Mouse (Mus musculus): Measurements from ENCODE around the gene Plin4. TPM values are rescaled to one million over a fixed set of nuclear protein-coding genes. Genes with fewer than 3 reads are reported as not detected.
A peak's percentile ranks its signal among the peaks of the same experiment; 100 is the strongest.
"Not testable (repeated sequence)": the region's sequence is repeated elsewhere in the genome, so short reads cannot be mapped to it uniquely, and the experiment has no call there.

Plin4 gene
- polyA plus RNA-seq, 1 experiment from 2014 or later: 0.57 TPM

GRCm38 (mm10) chr17:56074827-56075208 lies 34.8 kb downstream of the Plin4 start, which contains the start of gene Ubxn6:
TSS of gene Ubxn6 (minus strand) at chr17:56075028.
- H3K4me3 ChIP-seq: peak within 1 kb of the TSS; percentile 82
- peaks cover 18% of the 10 kb centered on the region for H3K4me1 ChIP-seq (replicated peaks)
- H3K9me3 ChIP-seq (replicated peaks): no peaks in the 10 kb centered on the region
- H3K4me2 ChIP-seq: peak within 1 kb of the TSS; percentile 70
- H3K9ac ChIP-seq: peak within 1 kb of the TSS; percentile 81
- peak within 1 kb of the TSS; percentile 97 for H3K27ac ChIP-seq
- no peaks in the 10 kb centered on the region for H3K27me3 ChIP-seq
- under 1% methylated on average over 35 of the region's 35 CpGs for WGBS
- H3K36me3 ChIP-seq: peaks cover 33% of the 10 kb centered on the region
- peak; percentile 14 for ATAC-seq (replicated peaks; ENCODE audit: insufficient number of reproducible peaks, insufficient read depth, low FRiP score, low read depth)

- peak overlapping the region; percentile 82 for H3K4me3 ChIP-seq
- WGBS: 8% methylated on average over 22 of the region's 22 CpGs
- peak overlapping the region; percentile 97 for H3K27ac ChIP-seq
- H3K9me3 ChIP-seq (replicated peaks): no peaks in the 10 kb centered on the region
- H3K4me2 ChIP-seq: peak overlapping the region; percentile 70
- peaks cover 18% of the 10 kb centered on the region for H3K4me1 ChIP-seq (replicated peaks)
- H3K36me3 ChIP-seq: peaks cover 39% of the 10 kb centered on the region
- H3K27me3 ChIP-seq: no peaks in the 10 kb centered on the region
- ATAC-seq (replicated peaks; ENCODE audit: insufficient number of reproducible peaks, insufficient read depth, low FRiP score, low read depth): peak; percentile 23
- peak overlapping the region; percentile 81 for H3K9ac ChIP-seq
Observed at GRCm38 (mm10) chr17:56074097-56074826, 35.3 kb downstream of the Plin4 start.

- Histone ChIP-seq H3K9me3 (replicated peaks) (no peaks in the 10 kb centered on the region), H3K4me2 (no peak overlapping the region), H3K9ac (no peak overlapping the region), H3K36me3 (peaks cover 59% of the 10 kb centered on the region), H3K27me3 (no peaks in the 10 kb centered on the region), H3K27ac (no peak overlapping the region), H3K4me3 (no peak overlapping the region), H3K4me1 (replicated peaks) (peaks cover 15% of the 10 kb centered on the region)
- ATAC-seq (replicated peaks; ENCODE audit: insufficient number of reproducible peaks, insufficient read depth, low FRiP score, low read depth): no peak
- WGBS: 84% methylated on average over 5 of the region's 5 CpGs
Observed at GRCm38 (mm10) chr17:56072243-56072642, 37.4 kb downstream of the Plin4 start.

- Histone ChIP-seq H3K4me1 (replicated peaks) (peaks cover 15% of the 10 kb centered on the region), H3K36me3 (peaks cover 70% of the 10 kb centered on the region), H3K4me3 (no peak overlapping the region), H3K9ac (no peak overlapping the region), H3K27ac (no peak overlapping the region), H3K9me3 (replicated peaks) (no peaks in the 10 kb centered on the region), H3K27me3 (no peaks in the 10 kb centered on the region), H3K4me2 (no peak overlapping the region)
- no peak for ATAC-seq (replicated peaks; ENCODE audit: insufficient number of reproducible peaks, insufficient read depth, low FRiP score, low read depth)
Observed at GRCm38 (mm10) chr17:56071126-56071525, 38.5 kb downstream of the Plin4 start.

- no peaks in the 10 kb centered on the region for H3K9me3 ChIP-seq (replicated peaks)
- H3K4me1 ChIP-seq (replicated peaks): peaks cover 6% of the 10 kb centered on the region
- peaks cover 89% of the 10 kb centered on the region for H3K36me3 ChIP-seq
- H3K4me2 ChIP-seq: no peak overlapping the region
- no peak overlapping the region for H3K9ac ChIP-seq
- no peak overlapping the region for H3K27ac ChIP-seq
- no peak for ATAC-seq (replicated peaks; ENCODE audit: insufficient number of reproducible peaks, insufficient read depth, low FRiP score, low read depth)
- H3K4me3 ChIP-seq: no peak overlapping the region
- WGBS: 96% methylated on average over 14 of the region's 14 CpGs
- H3K27me3 ChIP-seq: no peaks in the 10 kb centered on the region
Observed at GRCm38 (mm10) chr17:56069066-56069465, 40.5 kb downstream of the Plin4 start.

- Histone ChIP-seq H3K27me3 (no peaks in the 10 kb centered on the region), H3K4me1 (replicated peaks) (no peaks in the 10 kb centered on the region), H3K27ac (no peak overlapping the region), H3K4me2 (no peak overlapping the region), H3K9me3 (replicated peaks) (no peaks in the 10 kb centered on the region), H3K36me3 (peaks cover 97% of the 10 kb centered on the region), H3K9ac (no peak overlapping the region), H3K4me3 (no peak overlapping the region)
- ATAC-seq (replicated peaks; ENCODE audit: insufficient number of reproducible peaks, insufficient read depth, low FRiP score, low read depth): no peak
Observed at GRCm38 (mm10) chr17:56066451-56066850, 43.2 kb downstream of the Plin4 start.

- not testable (repeated sequence) for H3K27ac ChIP-seq; H3K27me3 ChIP-seq; H3K9ac ChIP-seq; H3K9me3 ChIP-seq (replicated peaks); H3K4me3 ChIP-seq; H3K4me2 ChIP-seq; H3K4me1 ChIP-seq (replicated peaks); ATAC-seq (replicated peaks; ENCODE audit: insufficient number of reproducible peaks, insufficient read depth, low FRiP score, low read depth)
- peaks cover 97% of the 10 kb centered on the region for H3K36me3 ChIP-seq
- WGBS: 77% methylated on average over 6 of the region's 6 CpGs
Observed at GRCm38 (mm10) chr17:56065715-56066114, 43.9 kb downstream of the Plin4 start.

GRCm38 (mm10) chr17:56062081-56062480 lies 47.5 kb downstream of the Plin4 start:
- no peak overlapping the region for H3K9ac ChIP-seq
- WGBS: 92% methylated on average over 7 of the region's 7 CpGs
- H3K36me3 ChIP-seq: peaks cover 89% of the 10 kb centered on the region
- no peak overlapping the region for H3K4me2 ChIP-seq
- no peak overlapping the region for H3K27ac ChIP-seq
- H3K27me3 ChIP-seq: no peaks in the 10 kb centered on the region
- no peak for ATAC-seq (replicated peaks; ENCODE audit: insufficient number of reproducible peaks, insufficient read depth, low FRiP score, low read depth)
- H3K9me3 ChIP-seq (replicated peaks): no peaks in the 10 kb centered on the region
- H3K4me1 ChIP-seq (replicated peaks): no peaks in the 10 kb centered on the region
- no peak overlapping the region for H3K4me3 ChIP-seq

- 83% methylated on average over 11 of the region's 11 CpGs for WGBS
- Histone ChIP-seq H3K27ac (no peak overlapping the region), H3K9ac (no peak overlapping the region), H3K4me1 (replicated peaks) (0 out of 2 replicates have a peak, but pooled peaks cover 2% of the 10 kb centered on the region), H3K9me3 (replicated peaks) (no peaks in the 10 kb centered on the region), H3K4me3 (no peak overlapping the region), H3K36me3 (peaks cover 46% of the 10 kb centered on the region), H3K4me2 (no peak overlapping the region), H3K27me3 (no peaks in the 10 kb centered on the region)
- no peak for ATAC-seq (replicated peaks; ENCODE audit: insufficient number of reproducible peaks, insufficient read depth, low FRiP score, low read depth)
Observed at GRCm38 (mm10) chr17:56057381-56058120, 52.1 kb downstream of the Plin4 start.

- Histone ChIP-seq H3K27ac (no peak overlapping the region), H3K9me3 (replicated peaks) (no peaks in the 10 kb centered on the region), H3K36me3 (peaks cover 38% of the 10 kb centered on the region), H3K4me2 (no peak overlapping the region), H3K27me3 (no peaks in the 10 kb centered on the region), H3K9ac (no peak overlapping the region), H3K4me1 (replicated peaks) (0 out of 2 replicates have a peak, but pooled peaks cover 2% of the 10 kb centered on the region), H3K4me3 (no peak overlapping the region)
- 50% methylated on average over 4 of the region's 4 CpGs for WGBS
- no peak for ATAC-seq (replicated peaks; ENCODE audit: insufficient number of reproducible peaks, insufficient read depth, low FRiP score, low read depth)
Observed at GRCm38 (mm10) chr17:56055945-56056678, 53.5 kb downstream of the Plin4 start.

GRCm38 (mm10) chr17:56054938-56055337 lies 54.7 kb downstream of the Plin4 start:
- no peaks in the 10 kb centered on the region for H3K9me3 ChIP-seq (replicated peaks)
- 0 out of 2 replicates have a peak, but pooled peaks cover 2% of the 10 kb centered on the region for H3K4me1 ChIP-seq (replicated peaks)
- no peak overlapping the region for H3K4me2 ChIP-seq
- H3K9ac ChIP-seq: no peak overlapping the region
- no peak overlapping the region for H3K27ac ChIP-seq
- no peak overlapping the region for H3K4me3 ChIP-seq
- peaks cover 29% of the 10 kb centered on the region for H3K36me3 ChIP-seq
- no peaks in the 10 kb centered on the region for H3K27me3 ChIP-seq
- ATAC-seq (replicated peaks; ENCODE audit: insufficient number of reproducible peaks, insufficient read depth, low FRiP score, low read depth): no peak

Data from heart, embryonic 15.5 days (tissue).